Mouse (Mus musculus): ENCODE results near the gene Prl5a1. TPM values are rescaled to one million over a fixed set of nuclear protein-coding genes. Genes with fewer than 3 reads are reported as not detected.

The Prl5a1 gene
- polyA plus RNA-seq (2014; fragmentation: Illumina TruSeq; extraction: RNeasy Lipid Tissue Mini Kit (QIAGEN cat#74804); ENCODE audit: low read depth, low replicate concordance), result not detected

GRCm38 (mm10) chr13:28142184-28142583 lies at the start of gene Prl5a1:
TSS of gene Prl5a1 (plus strand) at chr13:28142484.

Other genes starting within 250 kb of the Prl5a1 start
- not detected for gene Prl4a1, start 126.3 kb upstream of the Prl5a1 start, polyA plus RNA-seq (2014; fragmentation: Illumina TruSeq; extraction: RNeasy Lipid Tissue Mini Kit (QIAGEN cat#74804); ENCODE audit: low read depth, low replicate concordance)
- gene Gm11361, start 115.0 kb downstream of the Prl5a1 start, polyA plus RNA-seq (2014; fragmentation: Illumina TruSeq; extraction: RNeasy Lipid Tissue Mini Kit (QIAGEN cat#74804); ENCODE audit: low read depth, low replicate concordance), result not detected

All from kidney, adult 10 weeks (tissue).